Mouse (Mus musculus) hindlimb bud, embryonic 11.5 days (tissue): ENCODE measurements around the gene Hyal3.

Experiments used
- DNase-seq: peaks from one replicate; pipeline ENCODE4 v3.0.0-alpha.2; 2012; ENCODE audit warnings: low read depth, low spot score; ENCODE audit errors: extremely low spot score

Gene Hyal3

GRCm38 (mm10) chr9:107633661-107634405 is 53.2 kb downstream of the Hyal3 start:
- no peak for DNase-seq

DNA sequence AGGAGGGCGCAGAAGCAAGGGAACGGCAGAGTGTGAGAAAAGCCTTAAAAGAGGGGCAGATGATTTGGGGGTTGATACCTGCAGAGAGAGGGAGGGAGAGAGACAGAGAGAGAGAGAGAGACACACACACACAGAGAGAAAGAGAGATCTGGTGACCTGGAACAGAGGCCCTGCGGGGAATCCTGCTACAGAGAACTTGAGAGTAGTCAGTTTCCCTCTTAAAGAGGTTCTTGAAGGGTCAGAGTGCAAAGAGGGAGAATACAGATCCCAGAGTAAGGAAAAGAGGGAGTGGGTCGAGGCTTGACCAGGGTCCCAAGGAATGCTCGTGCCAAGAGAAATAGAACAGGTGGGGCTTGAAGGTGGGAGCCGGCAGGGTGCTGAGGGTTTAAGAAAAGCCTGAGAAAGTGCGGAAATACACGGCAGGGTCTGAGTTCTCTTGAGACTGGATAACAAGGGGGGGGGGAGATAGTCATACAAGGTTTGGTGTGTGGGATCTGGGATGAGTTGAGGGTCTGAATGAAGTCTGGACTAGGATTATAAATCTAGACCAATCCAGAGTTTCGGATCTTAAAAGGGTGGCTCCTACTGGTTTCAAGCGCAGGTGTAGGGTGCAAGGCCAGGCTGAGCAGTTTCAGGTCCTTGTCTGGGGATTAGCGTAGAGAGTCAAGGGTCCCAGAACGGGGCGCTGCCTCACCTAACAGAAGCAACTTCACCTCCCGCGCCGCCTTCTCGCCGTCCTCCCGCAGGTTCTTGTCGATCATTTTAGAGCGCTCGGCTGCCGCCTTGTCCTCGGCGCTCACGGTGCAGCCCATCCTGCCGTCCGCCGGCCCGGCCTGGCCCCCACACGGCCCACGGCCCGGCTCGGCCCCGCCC is 54.0 kb downstream of the Hyal3 start:
- DNase-seq, result no peak

DNA sequence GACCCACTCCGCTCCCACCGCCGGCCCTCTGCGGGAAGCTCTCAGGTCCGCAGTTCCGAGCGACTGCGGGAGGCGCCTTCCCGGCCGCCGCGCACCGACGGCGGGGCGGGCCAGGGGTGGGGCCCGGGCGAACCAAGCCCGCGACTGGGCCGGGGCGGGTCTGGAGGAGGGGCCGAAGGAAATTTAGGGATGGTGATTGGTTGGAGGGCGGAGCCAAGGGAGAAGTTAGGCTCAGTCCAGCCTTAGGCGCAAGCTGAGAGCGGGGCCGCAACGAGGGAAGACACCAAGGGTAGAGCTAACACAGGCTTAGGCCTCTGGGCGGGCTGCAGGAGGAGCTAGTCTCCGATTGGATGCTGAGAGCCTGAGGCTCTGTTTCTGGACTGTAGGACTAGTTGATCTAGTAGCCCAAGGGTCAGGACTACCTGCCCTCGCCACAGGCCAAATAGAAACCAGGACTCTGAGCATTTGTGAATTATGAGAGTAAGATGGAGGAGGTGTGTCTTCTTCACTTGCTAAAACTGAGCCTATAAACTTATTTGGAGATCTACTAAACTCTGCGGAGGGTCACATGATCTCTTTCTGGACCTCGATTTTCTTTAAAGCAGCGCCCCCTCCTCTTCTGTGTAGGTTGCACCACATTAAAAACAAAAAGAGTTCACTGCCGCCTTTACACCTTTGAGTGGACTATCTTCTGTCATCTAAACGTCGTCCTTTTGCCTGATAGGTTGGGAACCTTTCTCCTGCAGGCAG is 54.8 kb downstream of the Hyal3 start, which contains the start of gene Gnai2:
Gene Gnai2 (minus strand): TSS at position 89 of the 750 bp plus-strand sequence.
- peak; percentile 87 for DNase-seq
